Mouse (Mus musculus): ENCODE results near the gene Strip1.
"Not testable (repeated sequence)": the region's sequence is repeated elsewhere in the genome, so short reads cannot be mapped to it uniquely, and the experiment has no call there.

Strip1 gene

GRCm38 (mm10) chr3:107631523-107631958 is at the start of gene Strip1:
Strip1 (minus strand) TSS chr3:107631694.
- peak; percentile 87 for DNase-seq

GRCm38 (mm10) chr3:107680790-107681576 is 49.5 kb upstream of the Strip1 start:
- no peak for DNase-seq

DNA sequence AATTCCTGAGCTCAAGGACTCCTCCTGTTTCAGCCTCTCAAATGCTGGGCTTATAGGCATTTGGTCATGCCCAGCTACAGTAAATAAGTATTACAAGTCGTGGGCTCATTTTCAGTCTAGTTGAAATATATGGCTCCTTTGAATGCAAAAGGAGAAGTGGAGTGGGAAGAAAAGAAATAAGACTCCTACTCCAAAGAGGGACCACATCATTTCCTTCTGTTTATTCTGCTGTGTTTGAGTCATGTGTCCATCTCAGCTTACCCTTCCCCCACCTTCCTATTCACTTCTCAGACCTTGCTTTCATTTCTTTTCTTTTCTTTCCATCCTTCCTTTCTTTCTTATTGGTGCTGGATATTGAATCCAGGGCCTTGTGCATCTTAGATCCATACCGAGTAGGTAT is 40.0 kb upstream of the Strip1 start:
- DNase-seq: no peak

DNA sequence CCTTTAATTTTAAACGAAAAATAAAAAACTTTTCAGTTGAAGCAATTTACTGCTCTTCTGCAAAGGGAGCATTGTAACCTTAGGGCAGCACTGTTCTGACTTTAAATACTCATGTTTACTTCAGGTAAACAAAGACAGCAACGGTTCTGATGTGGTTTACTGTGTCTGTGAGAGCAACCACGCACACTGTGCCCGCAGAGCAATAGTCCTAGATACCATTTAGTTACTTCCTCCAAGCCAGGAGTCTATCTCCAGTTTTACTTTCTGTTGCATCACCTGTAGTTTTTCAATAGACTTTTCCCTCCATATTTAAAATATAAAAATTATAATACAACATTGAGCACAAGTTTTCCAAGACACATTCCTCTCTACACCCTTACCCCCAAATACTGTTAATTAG is 39.0 kb upstream of the Strip1 start:
- DNase-seq: no peak

GRCm38 (mm10) chr3:107668786-107669185 is 37.3 kb upstream of the Strip1 start:
- DNase-seq: no peak

DNA sequence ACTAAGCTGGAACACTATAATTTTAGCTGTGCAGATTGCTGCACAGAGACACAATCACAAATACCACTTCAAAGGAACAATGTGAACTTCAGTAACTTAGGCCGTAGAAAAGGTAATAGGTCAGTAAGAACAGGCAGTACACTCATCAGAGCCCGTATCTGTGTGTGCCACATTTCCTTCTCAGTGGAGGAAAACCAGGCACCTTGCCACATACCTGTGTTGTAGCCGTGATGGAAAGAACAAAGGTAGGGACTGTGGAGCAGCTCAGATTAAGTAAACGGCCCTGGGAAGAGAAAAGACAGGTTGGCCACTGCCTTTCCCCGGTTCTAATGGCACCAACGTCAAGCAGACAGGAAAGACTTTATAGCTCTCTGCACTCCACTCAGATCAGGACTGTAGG is 35.9 kb upstream of the Strip1 start:
- DNase-seq: no peak

- DNase-seq: no peak
Measured at GRCm38 (mm10) chr3:107664641-107665040, 33.1 kb upstream of the Strip1 start.

DNA sequence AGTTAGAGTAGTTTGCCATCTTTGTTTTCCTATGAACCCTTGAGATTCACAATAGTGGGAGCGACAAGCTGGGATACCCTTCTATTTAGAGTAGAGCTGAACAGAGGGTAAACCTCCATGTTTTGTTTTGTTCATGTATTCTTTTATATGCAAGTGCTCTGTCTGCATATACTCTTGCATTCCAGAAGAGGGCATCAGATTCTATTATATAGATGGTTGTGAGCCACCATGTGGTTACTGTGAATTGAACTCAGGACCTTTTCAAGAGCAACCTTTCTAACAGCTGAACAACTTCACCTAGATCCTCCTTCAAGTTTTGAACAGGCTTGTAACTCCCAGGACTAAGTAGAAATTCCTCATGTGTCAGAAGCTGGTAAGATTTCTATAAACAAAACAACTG is 27.5 kb upstream of the Strip1 start:
- no peak for DNase-seq

DNA sequence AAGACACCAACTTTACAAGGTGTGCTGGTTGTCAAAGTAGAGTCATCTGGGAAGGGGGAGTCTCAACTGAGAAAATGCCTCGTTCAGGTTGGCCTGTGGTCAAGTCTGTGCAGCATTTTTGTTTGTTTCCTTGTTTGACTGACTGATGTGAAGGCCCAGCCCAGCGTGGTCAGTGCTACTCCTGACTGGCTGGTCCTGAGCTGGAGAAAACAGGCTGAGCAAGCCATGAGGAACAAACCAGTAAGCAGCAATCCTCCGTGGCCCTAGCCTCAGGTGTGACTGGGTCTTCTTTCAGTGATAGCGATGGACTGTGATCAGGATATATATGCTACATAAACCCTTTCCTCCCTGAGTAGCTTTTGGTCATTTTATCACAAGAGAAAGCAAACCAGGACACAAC is 25.4 kb upstream of the Strip1 start:
- DNase-seq: no peak

DNA sequence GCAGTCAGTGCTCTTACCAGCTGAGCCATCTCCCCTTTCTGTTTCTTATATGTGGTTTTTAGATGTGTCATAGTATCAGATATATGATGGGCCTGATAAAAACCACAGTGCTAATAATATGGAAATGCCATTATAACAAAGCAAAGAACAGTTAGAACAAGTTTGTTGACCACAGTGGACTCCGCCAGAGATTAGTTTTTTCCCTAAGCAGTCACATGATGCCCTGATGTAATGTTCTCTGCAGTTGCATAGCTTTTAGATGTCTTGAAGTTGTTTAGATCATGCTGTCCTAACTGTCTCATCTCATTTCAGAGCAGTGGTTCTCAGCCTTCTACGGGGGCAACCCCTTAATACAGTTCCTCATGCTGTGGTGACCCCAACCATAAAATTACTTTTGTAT is 24.7 kb upstream of the Strip1 start:
- DNase-seq: no peak

DNA sequence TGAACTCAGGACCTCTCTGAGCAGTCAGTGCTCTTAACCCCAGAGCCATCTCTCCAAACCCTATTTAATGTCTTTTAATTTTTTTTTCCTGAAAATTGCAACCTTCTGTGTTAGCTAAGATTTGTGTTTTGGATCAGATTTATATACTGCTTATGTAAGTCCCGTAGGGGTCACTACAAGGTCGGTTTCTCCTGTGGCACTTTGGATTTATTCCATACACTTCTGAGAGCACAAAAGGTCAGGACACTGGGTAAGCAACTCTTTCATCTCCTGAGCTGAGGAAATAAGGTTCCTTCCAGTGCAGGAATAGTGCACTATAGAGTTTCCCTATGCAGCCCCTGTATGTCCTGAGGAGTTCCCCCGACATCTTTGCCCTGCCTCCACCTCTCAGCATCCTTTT is 24.0 kb upstream of the Strip1 start:
- no peak for DNase-seq

- DNase-seq: no peak
Measured at GRCm38 (mm10) chr3:107654861-107655260, 23.4 kb upstream of the Strip1 start.

DNA sequence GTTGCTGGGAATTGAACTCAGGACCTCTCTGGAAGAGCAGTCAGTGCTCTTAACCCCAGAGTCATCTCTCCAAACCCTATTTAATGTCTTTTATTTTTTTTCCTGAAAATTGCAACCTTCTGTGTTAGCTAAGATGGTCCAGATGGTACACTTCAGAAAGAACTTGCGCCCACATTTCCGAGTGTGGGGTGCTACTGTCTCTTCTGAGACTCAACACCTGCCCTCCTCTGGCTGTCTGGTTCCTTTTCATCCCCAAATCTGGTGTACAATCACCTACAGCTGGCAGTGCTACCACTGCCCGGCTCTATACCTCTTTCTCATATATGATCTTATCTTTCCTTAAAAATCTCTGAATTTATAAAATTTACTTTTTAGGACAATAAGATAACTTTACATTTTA is 21.5 kb upstream of the Strip1 start:
- DNase-seq: no peak

DNA sequence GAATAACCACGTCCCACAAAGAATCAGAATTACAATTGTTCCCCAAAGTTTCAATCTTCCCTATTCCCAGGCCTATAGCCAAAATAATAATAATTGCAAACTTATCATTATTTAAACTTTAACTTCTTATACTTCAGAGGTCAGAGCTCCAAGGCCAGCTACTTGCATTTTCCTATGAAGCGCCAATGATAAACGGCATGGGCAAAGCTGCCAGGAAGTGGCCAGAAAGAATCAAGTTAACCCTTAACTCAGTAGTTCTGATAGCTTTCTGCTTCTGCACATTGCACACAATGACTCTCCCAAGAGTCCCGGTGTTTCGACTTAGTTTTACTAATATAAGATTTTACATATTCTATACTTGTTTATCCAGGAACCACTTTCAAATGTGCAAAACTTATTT is 18.8 kb upstream of the Strip1 start:
- DNase-seq: not testable (repeated sequence)

DNA sequence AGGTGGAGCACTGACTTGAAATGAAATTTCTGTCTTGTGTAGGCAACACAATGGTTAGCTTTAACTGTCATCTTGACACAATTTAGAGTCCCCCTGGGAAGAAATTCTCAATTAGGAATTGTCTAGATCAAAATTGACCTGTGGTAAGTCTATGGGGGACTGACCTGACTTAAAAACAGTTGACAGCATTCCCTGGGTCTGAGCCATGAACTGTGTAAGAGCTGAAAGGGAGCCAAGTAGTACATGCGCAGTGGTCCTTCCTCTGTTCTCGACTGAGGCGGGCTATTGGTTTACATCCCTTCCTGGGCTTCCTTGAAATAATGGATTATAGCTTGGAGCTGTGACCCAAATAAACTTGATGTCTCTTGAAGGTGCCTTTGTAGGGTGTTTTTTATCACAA is 15.5 kb upstream of the Strip1 start:
- no peak for DNase-seq

GRCm38 (mm10) chr3:107637606-107638172 is 6.2 kb upstream of the Strip1 start:
- DNase-seq: no peak

DNA sequence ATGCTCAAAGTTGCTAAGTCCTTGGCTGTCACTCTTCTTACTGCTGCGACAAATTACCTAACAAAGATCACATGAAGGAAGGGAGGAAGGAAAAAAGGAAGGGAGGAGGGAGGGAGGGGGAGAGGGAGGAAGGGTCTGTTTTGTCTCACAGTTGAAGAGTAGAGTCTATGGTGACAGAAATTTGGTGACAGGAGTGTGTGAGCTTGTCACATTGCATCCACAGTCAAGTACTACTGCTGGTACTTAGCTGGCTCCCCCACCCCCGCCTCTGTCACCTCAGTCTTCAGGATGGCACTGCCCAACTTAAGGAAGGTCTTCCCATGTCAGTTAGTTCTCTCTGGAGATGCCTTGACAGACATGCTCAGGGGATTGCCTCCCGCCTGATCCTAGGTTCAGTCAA is 4.7 kb upstream of the Strip1 start:
- no peak for DNase-seq

DNA sequence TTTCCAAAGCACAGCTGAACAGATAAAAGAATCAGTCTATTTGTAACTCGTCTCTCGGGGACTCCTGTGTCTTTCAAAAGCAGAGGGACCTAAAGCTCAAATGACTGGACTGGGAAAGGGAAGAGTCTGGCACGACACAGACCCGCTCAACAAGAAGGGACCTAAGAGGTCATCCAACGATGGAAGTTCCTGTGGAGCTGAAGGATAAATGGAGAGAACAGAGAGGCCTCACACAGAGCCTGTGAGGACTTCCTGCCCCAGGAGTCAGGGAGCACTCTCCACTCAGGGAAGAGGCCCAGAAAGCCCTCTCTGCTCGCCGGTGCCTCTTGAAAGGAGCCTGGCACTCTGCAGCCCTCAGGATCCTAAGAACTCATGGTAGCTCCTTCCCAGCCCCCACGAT is 4.3 kb upstream of the Strip1 start:
- no peak for DNase-seq

DNA sequence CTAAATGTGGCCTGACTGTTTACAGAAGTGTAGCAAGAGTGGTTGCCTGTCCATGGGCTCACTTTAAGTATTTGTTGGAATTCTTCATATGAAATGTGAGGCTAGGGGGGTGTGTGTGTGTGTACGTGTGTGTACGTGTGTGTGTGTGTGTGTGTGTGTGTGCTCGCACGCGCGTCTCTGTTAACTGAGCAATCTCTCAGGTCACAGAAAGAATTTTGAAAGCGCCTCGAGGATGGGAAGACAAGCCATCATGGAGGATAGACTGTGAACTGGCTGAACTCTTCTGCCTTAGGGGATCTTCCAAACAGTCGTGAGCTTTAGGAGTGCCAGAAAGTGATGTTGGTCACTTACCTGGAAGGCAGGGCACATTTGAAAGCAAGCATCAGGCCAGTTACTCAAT is 2.4 kb upstream of the Strip1 start:
- DNase-seq: no peak

GRCm38 (mm10) chr3:107632786-107633185 is 1.3 kb upstream of the Strip1 start:
- no peak for DNase-seq

GRCm38 (mm10) chr3:107630682-107631522 is 592 bp downstream of the Strip1 start, which contains the start of gene Gm10961:
Gm10961 (plus strand) TSS chr3:107631322.
- peak; percentile 40 for DNase-seq

DNA sequence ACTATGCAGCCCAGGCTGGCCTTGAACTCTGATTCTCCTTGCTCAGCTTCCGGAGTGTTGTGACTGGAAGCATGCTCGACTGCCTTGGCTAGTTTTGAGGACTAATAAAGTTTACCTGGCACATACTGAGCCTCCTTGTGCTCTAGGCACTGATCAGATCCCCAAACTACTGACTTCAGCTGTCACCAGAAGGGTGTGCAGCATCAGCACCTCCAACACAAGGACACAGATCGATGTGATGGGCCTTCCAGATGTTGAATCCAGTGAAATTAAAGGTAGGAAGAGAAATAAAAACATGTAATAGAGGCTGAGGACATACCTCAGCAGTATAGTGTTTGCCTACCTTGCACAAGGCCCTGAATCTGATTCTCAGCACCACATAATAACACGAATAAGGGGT is 2.1 kb downstream of the Strip1 start:
- no peak for DNase-seq

DNA sequence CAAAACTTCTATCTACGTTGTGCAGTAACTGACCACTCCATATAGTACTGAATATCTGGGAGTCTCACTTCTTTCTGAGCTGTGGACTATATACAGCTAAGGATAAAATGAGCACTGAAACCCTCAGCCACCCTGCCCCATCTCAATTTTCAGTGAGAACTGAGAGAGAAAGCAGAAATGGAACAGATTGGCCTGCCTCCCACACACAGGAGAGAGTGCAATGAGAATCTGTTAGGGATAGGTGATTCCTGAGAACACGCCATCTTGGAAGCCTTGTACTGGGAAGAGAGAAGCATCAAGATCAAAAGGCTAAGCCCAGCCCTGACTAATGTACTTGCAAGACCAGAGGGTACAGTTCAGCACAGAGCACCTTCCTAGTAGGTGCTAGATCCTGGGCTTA is 2.9 kb downstream of the Strip1 start:
- no peak for DNase-seq

GRCm38 (mm10) chr3:107627641-107628040 is 3.9 kb downstream of the Strip1 start:
- no peak for DNase-seq

All from right cerebral cortex, postnatal 4 days (tissue).